Mouse (Mus musculus) lung, postnatal 14 days (tissue): Measurements from ENCODE around the gene Cyp4f39.
"Not testable (repeated sequence)": the region's sequence is repeated elsewhere in the genome, so short reads cannot be mapped to it uniquely, and the experiment has no call there.

ENCODE experiments used
- DNase-seq: peaks from one replicate; pipeline ENCODE4 v3.0.0; 2021

Gene Cyp4f39

GRCm38 (mm10) chr17:32474954-32475560 is 22.5 kb downstream of the Cyp4f39 start:
- no peak for DNase-seq

- DNase-seq: no peak
These were observed 24.7 kb downstream of the Cyp4f39 start for GRCm38 (mm10) chr17:32477204-32477603.

GRCm38 (mm10) chr17:32478727-32479126 is 26.2 kb downstream of the Cyp4f39 start:
- no peak for DNase-seq

- DNase-seq: no peak
These were observed 27.3 kb downstream of the Cyp4f39 start for GRCm38 (mm10) chr17:32479554-32480506.

GRCm38 (mm10) chr17:32481766-32482165 is 29.2 kb downstream of the Cyp4f39 start:
- DNase-seq: no peak

- DNase-seq: peak; percentile 82
These were observed 30.7 kb downstream of the Cyp4f39 start for GRCm38 (mm10) chr17:32483200-32483599.

- peak; percentile 32 for DNase-seq
These were observed 39.9 kb downstream of the Cyp4f39 start for GRCm38 (mm10) chr17:32492349-32492980.

GRCm38 (mm10) chr17:32494601-32495000 is 42.1 kb downstream of the Cyp4f39 start:
- DNase-seq: peak; percentile 78

GRCm38 (mm10) chr17:32500511-32500910 is 48.0 kb downstream of the Cyp4f39 start:
- DNase-seq: not testable (repeated sequence)

GRCm38 (mm10) chr17:32501051-32501450 is 48.5 kb downstream of the Cyp4f39 start:
- no peak for DNase-seq

- no peak for DNase-seq
These were observed 50.6 kb downstream of the Cyp4f39 start for GRCm38 (mm10) chr17:32503111-32503510.

- peak; percentile 41 for DNase-seq
These were observed 53.6 kb downstream of the Cyp4f39 start, which contains the start of gene Cyp4f17 for GRCm38 (mm10) chr17:32505851-32506728. Gene Cyp4f17 (plus strand): TSS chr17:32506050.

- DNase-seq: no peak
These were observed 54.3 kb downstream of the Cyp4f39 start for GRCm38 (mm10) chr17:32506729-32507245.

GRCm38 (mm10) chr17:32516126-32516525 is 63.6 kb downstream of the Cyp4f39 start:
- no peak for DNase-seq

- DNase-seq: no peak
These were observed 69.5 kb downstream of the Cyp4f39 start for GRCm38 (mm10) chr17:32521981-32522380.

GRCm38 (mm10) chr17:32522386-32522785 is 69.9 kb downstream of the Cyp4f39 start:
- DNase-seq: no peak

- DNase-seq: no peak
These were observed 70.3 kb downstream of the Cyp4f39 start for GRCm38 (mm10) chr17:32522816-32523215.

- DNase-seq: no peak
These were observed 71.4 kb downstream of the Cyp4f39 start for GRCm38 (mm10) chr17:32523895-32524294.

- not testable (repeated sequence) for DNase-seq
These were observed 73.8 kb downstream of the Cyp4f39 start for GRCm38 (mm10) chr17:32526341-32526740.

GRCm38 (mm10) chr17:32527748-32528147 is 75.2 kb downstream of the Cyp4f39 start:
- DNase-seq: no peak

GRCm38 (mm10) chr17:32528408-32529337 is 76.2 kb downstream of the Cyp4f39 start:
- DNase-seq: peak; percentile 91
